Mouse (Mus musculus): ENCODE measurements around the gene Idh3a. TPM values are rescaled to one million over a fixed set of nuclear protein-coding genes. Genes with fewer than 3 reads are reported as not detected.
"Not testable (repeated sequence)": the region's sequence is repeated elsewhere in the genome, so short reads cannot be mapped to it uniquely, and the experiment has no call there.

Idh3a gene
- polyA plus RNA-seq (2017; shearing (Covaris generic)): 100 to 1,000 TPM; 118 TPM

GRCm38 (mm10) chr9:54586199-54587061 lies at the start of gene Idh3a:
TSS of gene Idh3a (plus strand) at chr9:54586334.
- ATAC-seq: peak; percentile 99

- no peak for ATAC-seq
These were observed 49.1 kb upstream of the Idh3a start for GRCm38 (mm10) chr9:54537030-54537429.

- ATAC-seq: no peak
These were observed 48.7 kb upstream of the Idh3a start for GRCm38 (mm10) chr9:54537480-54537879.

GRCm38 (mm10) chr9:54538244-54538643 lies 47.9 kb upstream of the Idh3a start:
- ATAC-seq: no peak

GRCm38 (mm10) chr9:54538684-54539083 lies 47.5 kb upstream of the Idh3a start, which contains the start of gene Sh2d7:
TSS of gene Sh2d7 (plus strand) at chr9:54538984.
- no peak for ATAC-seq

- no peak for ATAC-seq
These were observed 45.3 kb upstream of the Idh3a start for GRCm38 (mm10) chr9:54540801-54541200.

- no peak for ATAC-seq
These were observed 41.8 kb upstream of the Idh3a start for GRCm38 (mm10) chr9:54544212-54544953.

- ATAC-seq: no peak
These were observed 41.2 kb upstream of the Idh3a start for GRCm38 (mm10) chr9:54544954-54545315.

GRCm38 (mm10) chr9:54547536-54547935 lies 38.6 kb upstream of the Idh3a start:
- peak; percentile 34 for ATAC-seq

GRCm38 (mm10) chr9:54549433-54549832 lies 36.7 kb upstream of the Idh3a start:
- ATAC-seq: no peak

- no peak for ATAC-seq
These were observed 33.7 kb upstream of the Idh3a start for GRCm38 (mm10) chr9:54552409-54552808.

GRCm38 (mm10) chr9:54555044-54555443 lies 31.1 kb upstream of the Idh3a start:
- no peak for ATAC-seq

- no peak for ATAC-seq
These were observed 27.4 kb upstream of the Idh3a start for GRCm38 (mm10) chr9:54558731-54559130.

GRCm38 (mm10) chr9:54559771-54560471 lies 26.2 kb upstream of the Idh3a start, which contains the start of gene Cib2:
TSS of gene Cib2 (minus strand) at chr9:54560218.
- peak; percentile 76 for ATAC-seq

- no peak for ATAC-seq
These were observed 25.1 kb upstream of the Idh3a start for GRCm38 (mm10) chr9:54560831-54561601.

GRCm38 (mm10) chr9:54566958-54567357 lies 19.2 kb upstream of the Idh3a start:
- ATAC-seq: no peak

- ATAC-seq: no peak
These were observed 17.4 kb upstream of the Idh3a start for GRCm38 (mm10) chr9:54568732-54569131.

- no peak for ATAC-seq
These were observed 14.8 kb upstream of the Idh3a start for GRCm38 (mm10) chr9:54571130-54571839.

- no peak for ATAC-seq
These were observed 2.4 kb upstream of the Idh3a start for GRCm38 (mm10) chr9:54583712-54584111.

- not testable (repeated sequence) for ATAC-seq
These were observed 2.0 kb upstream of the Idh3a start for GRCm38 (mm10) chr9:54584127-54584526.

- ATAC-seq: peak; percentile 14
These were observed 315 bp upstream of the Idh3a start for GRCm38 (mm10) chr9:54585839-54586198.

GRCm38 (mm10) chr9:54587863-54588262 lies 1.7 kb downstream of the Idh3a start:
- ATAC-seq: no peak

Measured in CD4-positive, CD25-positive, alpha-beta regulatory T cell, adult 4 months (primary cell).